Mouse (Mus musculus): ENCODE results near the gene Cnksr2.

Gene Cnksr2

GRCm38 (mm10) chrX:158043057-158043843 lies at the start of gene Cnksr2:
Gene Cnksr2 (minus strand): TSS chrX:158043294.
- peak in 1 of 2 experiments; percentile 5 for DNase-seq (ENCODE audit: low spot score in 2 of 2)

- DNase-seq (ENCODE audit: low spot score in 2 of 2), result no peak
These were observed 698 bp upstream of the Cnksr2 start for GRCm38 (mm10) chrX:158043844-158044140.

- peak in 1 of 2 experiments; percentile 1 for DNase-seq (ENCODE audit: low spot score in 2 of 2)
These were observed 638 bp downstream of the Cnksr2 start for GRCm38 (mm10) chrX:158042255-158043056.

GRCm38 (mm10) chrX:158041703-158042102 lies 1.4 kb downstream of the Cnksr2 start:
- no peak for DNase-seq (ENCODE audit: low spot score in 2 of 2)

- no peak for DNase-seq (ENCODE audit: low spot score in 2 of 2)
These were observed 91.4 kb downstream of the Cnksr2 start for GRCm38 (mm10) chrX:157951698-157952097.

GRCm38 (mm10) chrX:157949256-157949655 lies 93.8 kb downstream of the Cnksr2 start:
- no peak for DNase-seq (ENCODE audit: low spot score in 2 of 2)

GRCm38 (mm10) chrX:157945121-157945520 lies 98.0 kb downstream of the Cnksr2 start:
- DNase-seq (ENCODE audit: low spot score in 2 of 2), result no peak

GRCm38 (mm10) chrX:157936611-157937010 lies 106.5 kb downstream of the Cnksr2 start:
- no peak for DNase-seq (ENCODE audit: low spot score in 2 of 2)

GRCm38 (mm10) chrX:157920093-157920492 lies 123.0 kb downstream of the Cnksr2 start:
- no peak for DNase-seq (ENCODE audit: low spot score in 2 of 2)

GRCm38 (mm10) chrX:157829983-157830382 lies 213.1 kb downstream of the Cnksr2 start:
- no peak for DNase-seq (ENCODE audit: low spot score in 2 of 2)

- DNase-seq (ENCODE audit: low spot score in 2 of 2), result no peak
These were observed 224.2 kb downstream of the Cnksr2 start for GRCm38 (mm10) chrX:157818921-157819260.

- no peak for DNase-seq (ENCODE audit: low spot score in 2 of 2)
These were observed 224.7 kb downstream of the Cnksr2 start, which contains the start of gene Klhl34 for GRCm38 (mm10) chrX:157818207-157818920. Gene Klhl34 (plus strand): TSS chrX:157818435.

GRCm38 (mm10) chrX:157817571-157818206 lies 225.4 kb downstream of the Cnksr2 start:
- DNase-seq (ENCODE audit: low spot score in 2 of 2), result no peak

GRCm38 (mm10) chrX:157809721-157810120 lies 233.4 kb downstream of the Cnksr2 start:
- DNase-seq (ENCODE audit: low spot score in 2 of 2), result no peak

- DNase-seq (ENCODE audit: low spot score in 2 of 2), result no peak
These were observed 241.4 kb downstream of the Cnksr2 start for GRCm38 (mm10) chrX:157801669-157802068.
